Mouse (Mus musculus): ENCODE measurements around the gene Cygb. TPM values are rescaled to one million over a fixed set of nuclear protein-coding genes. Genes with fewer than 3 reads are reported as not detected.

Cygb gene
- polyA plus RNA-seq, 1 experiment from 2014 or later: 9.3 TPM

GRCm38 (mm10) chr11:116598193-116598592 lies 55.9 kb downstream of the Cygb start:
- Histone ChIP-seq H3K4me3 (no peak overlapping the region), H3K27ac (0 out of 2 replicates have a peak overlapping the region, but pooled peaks have one; percentile 28), H3K9ac (peak overlapping the region; percentile 46), H3K4me1 (peaks cover 9% of the 10 kb centered on the region), H3K4me2 (no peak overlapping the region), H3K27me3 (no peaks in the 10 kb centered on the region), H3K9me3 (replicated peaks) (no peaks in the 10 kb centered on the region), H3K36me3 (ENCODE audit: poor library complexity, severe bottlenecking) (no peaks in the 10 kb centered on the region)
- no peak for ATAC-seq
- WGBS: 87% methylated on average over 8 of the region's 8 CpGs

GRCm38 (mm10) chr11:116596766-116597165 lies 57.3 kb downstream of the Cygb start:
- H3K4me1 ChIP-seq: peaks cover 20% of the 10 kb centered on the region
- 88% methylated on average over 19 of the region's 19 CpGs for WGBS
- H3K4me2 ChIP-seq: no peak overlapping the region
- H3K27ac ChIP-seq: no peak overlapping the region
- no peak for ATAC-seq
- no peaks in the 10 kb centered on the region for H3K36me3 ChIP-seq (ENCODE audit: poor library complexity, severe bottlenecking)
- no peaks in the 10 kb centered on the region for H3K27me3 ChIP-seq
- H3K4me3 ChIP-seq: no peak overlapping the region
- no peak overlapping the region for H3K9ac ChIP-seq
- no peaks in the 10 kb centered on the region for H3K9me3 ChIP-seq (replicated peaks)

Other genes with a start within 250 kb of the Cygb start
- 18.1 and 20.6 TPM in 2 replicates for gene Rnf157, start 241.3 kb downstream of the Cygb start, polyA plus RNA-seq (2015; fragmentation: Nextera tagmentation; extraction: Ambion mirVana)
- gene Ubald2, start 220.2 kb downstream of the Cygb start, polyA plus RNA-seq (2015; fragmentation: Nextera tagmentation; extraction: Ambion mirVana): 45.5 and 58.2 TPM in 2 replicates
- 0.09 TPM in 1 of 2 replicates, not detected in the other for gene Qrich2, start 188.1 kb downstream of the Cygb start, polyA plus RNA-seq (2015; fragmentation: Nextera tagmentation; extraction: Ambion mirVana)
- gene Prpsap1, start 160.1 kb downstream of the Cygb start, polyA plus RNA-seq (2015; fragmentation: Nextera tagmentation; extraction: Ambion mirVana): 178 and 184 TPM in 2 replicates
- 0.98 and 2.2 TPM in 2 replicates for gene Sphk1, start 123.4 kb downstream of the Cygb start, polyA plus RNA-seq (2015; fragmentation: Nextera tagmentation; extraction: Ambion mirVana)
- gene Ube2o, start 72.9 kb downstream of the Cygb start, polyA plus RNA-seq (2015; fragmentation: Nextera tagmentation; extraction: Ambion mirVana): 11.9 and 12.1 TPM in 2 replicates
- 0.25 and 0.39 TPM in 2 replicates for gene Aanat, start 67.9 kb downstream of the Cygb start, polyA plus RNA-seq (2015; fragmentation: Nextera tagmentation; extraction: Ambion mirVana)
- 0.87 and 0.98 TPM in 2 replicates for gene Rhbdf2, start 27.3 kb downstream of the Cygb start, polyA plus RNA-seq (2015; fragmentation: Nextera tagmentation; extraction: Ambion mirVana)
- 0.79 and 0.80 TPM in 2 replicates for gene Prcd, start 779 bp downstream of the Cygb start, polyA plus RNA-seq (2015; fragmentation: Nextera tagmentation; extraction: Ambion mirVana)
- gene St6galnac1, start 121.2 kb upstream of the Cygb start, polyA plus RNA-seq (2015; fragmentation: Nextera tagmentation; extraction: Ambion mirVana): not detected in 2 replicates
- 14.4 and 14.8 TPM in 2 replicates for gene Mxra7, start 173.7 kb upstream of the Cygb start, polyA plus RNA-seq (2015; fragmentation: Nextera tagmentation; extraction: Ambion mirVana)
- gene Mettl23, start 189.0 kb upstream of the Cygb start, polyA plus RNA-seq (2015; fragmentation: Nextera tagmentation; extraction: Ambion mirVana): 83.6 and 85.7 TPM in 2 replicates
- gene Jmjd6, start 189.1 kb upstream of the Cygb start, polyA plus RNA-seq (2015; fragmentation: Nextera tagmentation; extraction: Ambion mirVana): 77.7 and 78.0 TPM in 2 replicates
- 38.0 and 39.4 TPM in 2 replicates for gene Mfsd11, start 198.1 kb upstream of the Cygb start, polyA plus RNA-seq (2015; fragmentation: Nextera tagmentation; extraction: Ambion mirVana)
- gene Srsf2, start 198.8 kb upstream of the Cygb start, polyA plus RNA-seq (2015; fragmentation: Nextera tagmentation; extraction: Ambion mirVana): 750 and 773 TPM in 2 replicates